Mouse (Mus musculus) intestine, postnatal 0 days (tissue): ENCODE results near the gene Pyroxd1. TPM values are rescaled to one million over a fixed set of nuclear protein-coding genes. Genes with fewer than 3 reads are reported as not detected.
A peak's percentile ranks its signal among the peaks of the same experiment; 100 is the strongest.

ENCODE experiments used
- ATAC-seq: fragments of 200-750 bp; cut with Nextera tagmentation; 2 replicates; pipeline ENCODE4 v1.8.0; 2017; ENCODE audit warnings: mild to moderate bottlenecking, moderate TSS enrichment, moderate library complexity
- H3K27ac ChIP-seq: fragments of 300-500 bp; sonication (generic); 2 replicates; pipeline ENCODE4 v1.5.1; 2014; ENCODE audit warnings: mild to moderate bottlenecking, low read depth, low read length, moderate library complexity
- H3K27me3 ChIP-seq: fragments of 300-500 bp; sonication (generic); replicated peaks from 2 replicates; pipeline ENCODE4 v1.6.1; 2014; ENCODE audit warnings: low read length, mixed read lengths; ENCODE audit not compliant: control insufficient read depth, insufficient read depth
- H3K36me3 ChIP-seq: fragments of 300-500 bp; sonication (generic); 2 replicates; pipeline ENCODE4 v1.6.1; 2014; ENCODE audit warnings: mild to moderate bottlenecking, moderate library complexity; ENCODE audit not compliant: control insufficient read depth, insufficient read depth
- H3K4me1 ChIP-seq: fragments of 300-500 bp; sonication (generic); replicated peaks from 2 replicates; pipeline ENCODE4 v1.6.1; 2014; ENCODE audit warnings: antibody characterized with exemption, low read length, mixed read lengths; ENCODE audit not compliant: control insufficient read depth, insufficient read depth
- H3K4me2 ChIP-seq: fragments of 300-500 bp; sonication (generic); replicated peaks from 2 replicates; pipeline ENCODE4 v1.6.1; 2014; ENCODE audit warnings: low read depth, mild to moderate bottlenecking, moderate library complexity
- H3K4me3 ChIP-seq: fragments of 300-500 bp; sonication (generic); 2 replicates; pipeline ENCODE4 v1.5.1; 2014; ENCODE audit warnings: low read depth, low read length
- H3K9ac ChIP-seq: fragments of 300-500 bp; sonication (generic); 2 replicates; pipeline ENCODE4 v1.6.1; 2014; ENCODE audit warnings: mild to moderate bottlenecking, low read depth, low read length
- H3K9me3 ChIP-seq: fragments of 300-500 bp; sonication (generic); 2 replicates; pipeline ENCODE4 v1.6.1; 2016; ENCODE audit warnings: mixed run types; ENCODE audit not compliant: control insufficient read depth
- CTCF ChIP-seq: sonication (generic); IDR thresholded peaks from 2 replicates; pipeline ENCODE4 v1.5.1; 2016; ENCODE audit warnings: low read depth, mild to moderate bottlenecking, control low read depth, antibody characterized with exemption, moderate library complexity
- WGBS: fragments of 180-500 bp; shearing (Covaris S2); extraction: QIAGEN DNeasy Blood & Tissue Kit; methylation state at CpG from one replicate; pipeline ENCODE4 v1.1.7; 2014; 5-methylcytosine and 5-hydroxymethylcytosine counted together
- polyA plus RNA-seq: library from polyadenylated mRNA; unstranded; fragments of >200 nt; fragmentation: Nextera tagmentation; extraction: Ambion mirVana; gene quantifications from 2 replicates; pipeline ENCODE4 v1.2.1, GENCODE M21; 2015

Pyroxd1 gene
- polyA plus RNA-seq, 1 experiment from 2014 or later, result 16.2 TPM

DNA sequence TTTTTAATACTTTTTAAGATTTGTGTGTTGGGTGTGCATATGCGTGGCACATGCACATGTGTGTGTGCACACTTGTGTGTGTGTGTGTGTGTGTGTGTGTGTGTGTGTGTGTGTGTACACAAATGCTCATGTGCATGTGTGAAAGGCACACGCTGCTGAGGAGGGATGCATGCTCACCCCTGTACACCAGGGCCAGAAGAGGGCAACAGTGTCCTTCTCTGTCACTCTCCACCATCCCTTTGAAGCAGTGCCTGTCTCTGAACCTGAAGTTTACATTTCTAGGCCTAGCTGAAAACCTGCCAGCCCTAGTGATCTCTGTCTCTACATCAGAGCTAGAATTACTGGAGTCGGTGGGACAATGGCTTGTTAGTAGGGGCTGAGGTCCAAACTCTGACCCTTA is 18.9 kb upstream of the Pyroxd1 start:
- no peak for ATAC-seq
- H3K36me3 ChIP-seq, result no peaks in the 10 kb centered on the region
- no peak overlapping the region for H3K4me2 ChIP-seq
- no peaks in the 10 kb centered on the region for H3K4me1 ChIP-seq
- no peaks in the 10 kb centered on the region for H3K27me3 ChIP-seq
- H3K9me3 ChIP-seq, result no peaks in the 10 kb centered on the region
- H3K9ac ChIP-seq, result no peak overlapping the region
- no peak overlapping the region for H3K27ac ChIP-seq
- no peak overlapping the region for H3K4me3 ChIP-seq
- peak; percentile 23 for TF ChIP-seq CTCF
- 81% methylated on average over 3 of the region's 3 CpGs for WGBS

DNA sequence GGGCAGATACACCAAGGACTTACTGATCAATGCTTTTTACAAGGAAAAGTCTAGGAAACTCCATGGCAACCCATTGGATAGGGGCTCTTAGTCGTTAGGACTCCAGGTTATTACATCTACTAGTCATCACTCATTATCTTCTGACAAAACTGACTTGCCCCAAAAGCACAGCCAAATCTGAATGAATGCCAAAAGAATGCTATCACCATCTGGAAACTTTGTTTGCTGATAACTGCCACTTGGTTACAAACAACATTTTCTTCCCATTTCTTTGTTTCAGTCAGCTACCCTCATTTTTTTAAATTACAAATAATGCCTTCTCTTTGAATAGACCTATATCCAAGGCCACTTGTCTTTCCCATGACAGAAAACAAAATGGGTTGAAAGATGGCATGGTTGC is 16.3 kb upstream of the Pyroxd1 start:
- TF ChIP-seq CTCF, result no peak
- WGBS, result 53% methylated on average over 1 of the region's 1 CpGs
- Histone ChIP-seq H3K9ac (no peak overlapping the region), H3K9me3 (no peaks in the 10 kb centered on the region), H3K27me3 (no peaks in the 10 kb centered on the region), H3K27ac (no peak overlapping the region), H3K36me3 (no peaks in the 10 kb centered on the region), H3K4me3 (no peak overlapping the region), H3K4me1 (no peaks in the 10 kb centered on the region), H3K4me2 (no peak overlapping the region)
- ATAC-seq, result no peak

DNA sequence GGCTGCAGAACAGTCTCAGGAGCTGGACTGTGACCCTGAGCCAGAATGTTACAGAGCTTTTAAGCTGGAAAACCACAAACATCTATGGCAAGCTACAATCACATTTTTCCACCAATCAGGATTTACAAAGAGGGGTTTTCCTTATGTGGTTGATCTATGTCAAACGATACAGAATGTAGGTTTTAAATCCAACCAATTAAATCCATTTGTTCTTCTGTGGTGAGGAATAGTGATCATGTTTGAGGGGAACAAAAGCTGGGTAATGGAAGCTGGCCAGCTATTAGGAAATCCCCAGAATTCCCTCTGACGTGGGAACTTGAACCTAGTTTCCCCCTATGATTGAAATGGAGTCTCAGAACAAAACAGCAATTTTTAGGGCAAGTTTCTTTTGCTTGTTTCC is 6.5 kb upstream of the Pyroxd1 start:
- Histone ChIP-seq H3K27me3 (no peaks in the 10 kb centered on the region), H3K4me1 (no peaks in the 10 kb centered on the region), H3K9me3 (no peaks in the 10 kb centered on the region), H3K4me3 (no peak overlapping the region), H3K27ac (no peak overlapping the region), H3K9ac (no peak overlapping the region), H3K4me2 (no peak overlapping the region), H3K36me3 (no peaks in the 10 kb centered on the region)
- no peak for TF ChIP-seq CTCF
- ATAC-seq, result no peak
- WGBS, result 67% methylated on average over 2 of the region's 2 CpGs

DNA sequence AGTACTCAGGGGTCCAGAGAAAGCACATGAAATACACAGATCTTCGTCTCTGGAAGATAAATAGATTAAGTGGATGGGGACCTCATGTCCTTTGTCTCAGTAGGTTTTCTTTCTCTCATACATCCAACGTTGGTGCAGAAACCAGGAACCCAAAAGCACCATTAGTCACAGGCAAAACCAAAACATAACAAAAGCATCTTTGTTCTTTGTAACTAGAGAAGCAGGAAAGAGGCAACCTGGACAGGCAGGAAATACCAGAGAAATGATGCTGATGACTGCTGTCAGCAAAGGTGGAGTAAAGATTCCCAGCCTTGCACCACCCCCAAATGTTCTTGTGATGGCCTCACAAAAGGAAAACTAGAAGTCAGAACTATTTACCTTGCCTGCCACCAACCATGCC is 5.9 kb upstream of the Pyroxd1 start:
- Histone ChIP-seq H3K9me3 (no peaks in the 10 kb centered on the region), H3K4me3 (no peak overlapping the region)
- no peak for ATAC-seq

DNA sequence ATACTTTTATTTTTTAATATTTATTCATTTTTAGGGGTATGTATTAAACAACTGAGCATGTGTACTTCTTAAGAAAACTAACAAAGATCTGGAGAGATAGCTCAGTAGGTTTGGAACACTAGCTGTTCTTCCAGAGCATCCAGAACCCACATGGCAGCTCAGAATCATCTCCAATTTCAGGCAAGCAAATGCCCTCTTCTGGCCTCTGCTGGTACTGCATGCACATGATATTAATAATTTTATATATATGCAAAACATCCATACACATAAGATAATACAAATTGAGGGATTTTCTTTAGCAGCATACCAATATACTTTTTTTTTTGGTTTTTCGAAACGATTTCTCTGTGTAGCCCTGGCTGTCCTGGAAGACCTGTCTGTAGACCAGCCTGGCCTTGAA is 1.9 kb upstream of the Pyroxd1 start:
- ATAC-seq, result no peak
- Histone ChIP-seq H3K36me3 (peaks cover 2% of the 10 kb centered on the region; the same call in 1 of the 2 replicates), H3K4me1 (no peaks in the 10 kb centered on the region), H3K9me3 (no peaks in the 10 kb centered on the region), H3K27ac (no peak overlapping the region), H3K27me3 (no peaks in the 10 kb centered on the region), H3K4me3 (no peak overlapping the region), H3K9ac (no peak overlapping the region), H3K4me2 (no peak overlapping the region)
- 59% methylated on average over 2 of the region's 2 CpGs for WGBS
- TF ChIP-seq CTCF, result peak; percentile 75

More for the DNA sequence above, 5.9 kb upstream of the Pyroxd1 start:
- no peak for TF ChIP-seq CTCF
- no peak overlapping the region for H3K9ac ChIP-seq
- H3K4me2 ChIP-seq, result no peak overlapping the region
- H3K4me1 ChIP-seq, result no peaks in the 10 kb centered on the region
- no peak overlapping the region for H3K27ac ChIP-seq
- 38% methylated on average over 2 of the region's 2 CpGs for WGBS
- H3K36me3 ChIP-seq, result no peaks in the 10 kb centered on the region
- H3K27me3 ChIP-seq, result no peaks in the 10 kb centered on the region

DNA sequence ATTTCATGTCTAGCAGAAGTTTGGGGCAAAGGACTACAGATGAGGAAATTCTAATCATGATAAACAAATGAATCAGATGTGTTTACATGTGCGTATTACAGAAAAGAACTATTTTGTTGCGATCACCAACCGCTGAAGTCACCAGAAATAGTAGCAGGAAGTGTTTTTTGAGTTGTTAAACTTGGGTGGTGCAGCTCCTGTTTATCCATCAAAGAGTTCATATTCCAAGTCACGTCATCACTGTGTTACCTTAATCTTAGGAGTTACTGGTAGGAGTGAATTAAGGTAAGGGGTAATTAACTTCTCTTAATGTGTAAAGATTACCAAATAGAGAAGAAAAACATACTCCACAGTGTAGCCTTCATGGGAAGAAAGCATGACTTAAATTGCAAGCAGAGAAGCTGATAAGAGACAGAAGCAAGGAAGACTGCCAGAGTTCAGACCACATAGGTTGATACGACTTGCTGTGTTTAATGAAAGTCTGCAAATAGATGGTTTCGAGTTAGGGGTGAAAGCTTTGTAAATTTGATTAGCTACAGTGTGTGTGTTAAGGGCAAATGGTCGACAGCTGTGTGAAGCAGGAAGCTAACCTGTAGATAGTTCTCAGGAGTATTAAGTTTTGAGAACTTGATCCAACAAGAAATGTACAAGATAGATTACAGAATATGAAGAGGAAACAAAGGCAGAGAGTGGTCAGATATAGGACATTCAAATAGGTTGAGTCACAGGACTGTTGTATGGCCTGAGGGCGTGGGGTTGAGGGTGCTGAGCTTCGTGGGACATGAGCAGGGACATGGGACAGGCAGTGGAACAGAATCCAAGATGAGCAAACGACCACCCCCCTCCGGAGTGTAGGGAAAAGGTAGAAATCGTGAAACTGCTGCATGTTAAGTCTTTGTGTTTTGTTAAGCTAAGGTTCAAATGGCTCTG is 992 bp downstream of the Pyroxd1 start:
- Histone ChIP-seq H3K4me2 (peak overlapping the region; percentile 66), H3K4me3 (peak overlapping the region; percentile 91), H3K36me3 (peaks cover 26% of the 10 kb centered on the region), H3K27ac (no peak overlapping the region), H3K4me1 (no peaks in the 10 kb centered on the region), H3K9ac (peak overlapping the region; percentile 72; the same call in 1 of the 2 replicates), H3K9me3 (no peaks in the 10 kb centered on the region), H3K27me3 (no peaks in the 10 kb centered on the region)
- TF ChIP-seq CTCF, result no peak
- 34% methylated on average over 12 of the region's 12 CpGs for WGBS
- peak; percentile 66 for ATAC-seq
